Mouse (Mus musculus) left cerebral cortex, postnatal 10 days (tissue): ENCODE measurements around the gene Tspan11. TPM values are rescaled to one million over a fixed set of nuclear protein-coding genes. Genes with fewer than 3 reads are reported as not detected.

Experiments used
- DNase-seq, 2 experiments: peaks; one replicate each; pipeline ENCODE4 v3.0.0; 2021 to 2022; ENCODE audit warnings: low spot score in 2 of 2, mixed read lengths in 1 of 2; ENCODE audit errors: extremely low spot score in 1 of 2
- intact Hi-C: fragments of 180-260 bp; cut with DNase I; formaldehyde crosslinking; loops from one replicate; pipeline ENCODE4 v1.15.1; 2025
- total RNA-seq, 2 experiments: library from RNA; stranded (reverse); gene quantifications; 2 replicates each; pipeline ENCODE4 v1.2.3; 2021

Tspan11 gene
- total RNA-seq, 2 experiments from 2014 or later, result 1.7 to 1.9 TPM

DNA sequence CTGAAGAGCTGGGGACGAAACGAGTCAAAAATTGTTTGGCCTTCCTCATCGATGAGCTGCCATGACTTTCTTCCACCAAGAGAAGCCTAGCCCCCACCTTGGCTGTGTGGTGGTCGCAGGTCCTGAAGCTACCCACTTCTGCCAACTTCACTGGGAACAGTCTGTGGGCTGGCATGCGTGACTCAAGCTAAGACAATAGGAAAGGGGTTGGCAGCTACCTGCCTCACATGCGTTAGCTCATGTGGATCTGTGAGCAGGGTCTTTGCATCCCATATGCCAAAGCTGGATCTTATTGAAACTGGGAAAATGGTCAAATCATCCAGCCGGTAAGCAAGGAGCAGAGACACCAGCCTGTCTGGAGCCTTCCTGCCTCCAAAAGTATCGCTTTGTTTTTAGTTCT is 14.8 kb upstream of the Tspan11 start:
- intact Hi-C loops, result no loop called here
- no peak for DNase-seq

DNA sequence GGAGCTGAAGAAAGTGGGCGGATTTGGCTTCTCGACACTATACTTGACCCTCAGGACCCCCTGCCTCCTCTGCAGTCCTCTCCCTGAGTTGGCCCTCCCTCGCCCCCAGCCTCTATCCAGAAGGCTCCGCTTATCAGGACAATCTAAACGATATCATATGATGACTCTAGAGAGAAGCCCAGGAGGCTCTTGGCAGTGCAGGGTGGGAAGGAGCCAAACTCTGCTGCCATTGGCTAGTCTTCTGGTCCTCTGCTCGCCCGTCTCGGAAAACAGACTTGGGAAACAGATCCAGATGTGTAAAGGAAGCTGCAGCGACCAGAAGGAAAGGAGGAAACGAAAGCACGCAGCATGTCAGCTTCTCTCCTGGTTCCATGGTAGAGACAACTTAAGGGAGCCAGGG is 11.5 kb upstream of the Tspan11 start:
- intact Hi-C loops, result no loop called here
- no peak for DNase-seq

DNA sequence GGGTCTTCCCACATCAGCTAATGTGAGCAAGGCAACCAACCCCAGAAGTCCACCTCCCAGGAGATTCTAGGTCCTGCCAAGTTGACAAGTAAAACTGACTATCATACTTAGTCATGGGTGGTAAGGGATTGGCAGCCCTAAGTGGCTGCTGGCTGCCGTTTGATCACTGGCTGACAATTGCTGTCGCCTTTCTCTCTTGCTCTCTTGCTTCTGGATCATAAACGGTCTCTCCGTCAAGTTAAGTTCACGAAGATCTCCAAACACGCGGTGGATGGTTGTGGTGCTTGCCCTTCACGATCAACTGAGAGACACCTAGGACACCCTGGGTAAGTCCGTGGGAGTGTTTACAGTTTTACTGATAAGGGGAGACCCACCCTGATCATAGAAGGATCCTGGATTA is 11.0 kb upstream of the Tspan11 start:
- no peak for DNase-seq
- intact Hi-C loops, result no loop called here

DNA sequence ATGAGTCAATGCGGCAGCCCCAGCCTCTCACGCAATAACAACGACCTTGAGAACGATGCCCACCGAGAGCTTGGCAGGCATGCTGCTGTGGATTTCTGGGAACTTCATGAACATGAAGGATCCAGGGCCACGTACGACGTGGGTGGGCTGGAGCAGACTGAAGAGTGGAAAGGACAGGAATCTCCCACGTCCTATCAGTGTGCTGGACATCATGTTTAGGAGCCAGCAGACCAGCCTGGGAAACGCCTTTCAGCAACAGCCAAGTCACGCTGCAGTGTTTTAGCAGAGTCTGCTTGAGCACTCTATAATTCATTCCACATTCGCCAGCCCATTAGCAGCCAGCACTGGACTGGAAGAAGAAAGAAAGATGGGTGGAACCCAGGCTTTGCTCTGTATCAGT is 10.4 kb upstream of the Tspan11 start:
- intact Hi-C loops, result no loop called here
- no peak for DNase-seq

DNA sequence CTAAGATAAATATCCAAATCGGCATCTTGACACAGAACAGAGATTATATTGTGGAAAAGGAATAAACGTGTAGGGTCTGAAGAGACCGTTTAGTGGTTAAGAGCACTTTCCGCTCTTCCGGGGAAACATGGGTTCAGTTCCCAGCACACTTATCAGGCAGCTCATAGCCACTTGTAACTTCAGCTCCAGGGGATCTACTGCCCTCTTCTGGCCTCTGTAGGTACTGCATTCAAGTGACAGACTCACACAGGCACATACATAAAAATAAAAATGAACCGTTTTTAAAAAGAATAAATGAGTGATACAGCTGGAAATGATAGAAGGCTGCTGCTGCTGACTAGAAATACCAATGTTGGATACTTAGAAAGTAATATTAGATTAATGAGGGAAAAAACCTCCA is 7.9 kb upstream of the Tspan11 start:
- DNase-seq, result no peak
- intact Hi-C loops, result no loop called here

DNA sequence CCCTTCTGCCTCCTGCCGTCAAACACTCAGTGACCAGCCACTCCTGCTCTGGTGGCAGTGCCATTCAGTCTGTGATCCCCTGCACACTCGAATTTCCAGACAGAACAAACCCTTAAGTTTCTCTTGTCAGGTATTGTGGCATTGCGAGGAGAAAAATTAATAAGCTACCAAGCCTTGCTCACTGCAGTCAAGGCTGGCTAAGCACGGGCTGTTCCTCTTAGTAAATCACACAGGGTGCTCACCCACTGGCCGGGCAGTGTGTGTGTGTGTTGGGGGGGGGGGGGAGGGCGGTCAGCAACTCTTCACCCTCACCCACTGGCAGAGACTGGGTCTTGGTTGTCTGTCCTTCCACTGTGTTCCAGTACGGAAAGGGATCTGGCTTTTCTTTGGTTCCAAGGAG is 473 bp upstream of the Tspan11 start:
- intact Hi-C loops, result no loop called here
- no peak for DNase-seq

DNA sequence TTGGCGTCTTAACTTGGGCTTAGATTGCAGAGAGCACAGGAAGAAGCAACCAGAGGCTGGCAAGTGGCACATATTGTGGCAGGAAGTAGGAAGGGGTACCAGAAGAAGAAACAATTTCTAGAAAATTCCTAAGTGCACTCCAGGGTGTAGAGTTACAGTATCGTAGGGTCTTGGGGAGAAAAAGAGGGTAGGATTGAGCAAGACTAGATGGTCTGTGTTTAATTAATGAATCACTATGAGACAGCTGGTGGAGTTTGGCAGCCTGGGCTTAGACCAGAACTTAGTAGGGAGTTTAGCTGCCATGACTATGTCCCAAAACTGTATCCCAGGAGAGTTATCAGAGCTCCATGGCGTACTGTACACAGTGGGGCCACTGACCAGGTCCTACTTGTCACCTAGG is 1.2 kb downstream of the Tspan11 start:
- DNase-seq, result no peak
- intact Hi-C loops, result no loop called here

DNA sequence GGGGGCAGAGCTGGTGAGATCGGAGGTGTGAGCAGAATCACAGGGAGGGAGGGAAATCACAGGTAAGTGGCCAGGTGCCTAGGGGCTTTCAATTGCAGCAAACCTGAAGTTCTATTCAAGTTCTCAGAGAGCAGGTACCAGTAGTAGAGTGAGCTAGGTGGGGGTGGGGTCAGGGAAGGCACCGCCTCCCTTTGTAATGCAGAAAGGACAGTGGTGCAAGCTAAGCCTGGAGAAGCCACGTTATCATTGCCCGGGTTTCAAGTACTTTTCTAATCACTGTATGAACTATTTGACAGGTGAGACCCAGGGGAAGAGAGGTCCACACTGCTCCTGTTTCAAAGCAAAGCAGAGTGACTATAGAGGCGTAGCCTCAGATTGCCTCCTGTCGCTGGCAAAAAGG is 6.2 kb downstream of the Tspan11 start:
- intact Hi-C loops, result no loop called here
- DNase-seq, result no peak

DNA sequence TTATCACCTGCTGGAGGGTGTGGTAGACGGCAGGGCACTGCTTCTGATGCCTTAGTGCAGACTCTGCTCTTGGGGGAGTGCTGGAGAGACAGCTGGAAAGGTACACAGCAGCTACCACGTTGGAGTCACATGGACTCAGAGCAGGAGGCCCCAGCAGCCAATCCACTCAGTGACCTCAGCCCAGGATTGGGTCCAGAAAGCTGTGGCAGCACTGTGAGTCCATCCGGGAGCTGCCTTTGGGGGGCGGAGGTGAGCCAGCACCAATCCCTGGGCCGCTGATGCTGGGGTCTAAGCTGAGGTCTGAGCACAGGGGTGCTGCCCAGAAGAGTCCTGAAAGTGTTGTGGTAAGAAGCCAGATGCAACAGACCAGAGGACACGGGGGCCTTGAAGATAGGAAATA is 7.6 kb downstream of the Tspan11 start:
- intact Hi-C loops, result no loop called here
- no peak for DNase-seq

DNA sequence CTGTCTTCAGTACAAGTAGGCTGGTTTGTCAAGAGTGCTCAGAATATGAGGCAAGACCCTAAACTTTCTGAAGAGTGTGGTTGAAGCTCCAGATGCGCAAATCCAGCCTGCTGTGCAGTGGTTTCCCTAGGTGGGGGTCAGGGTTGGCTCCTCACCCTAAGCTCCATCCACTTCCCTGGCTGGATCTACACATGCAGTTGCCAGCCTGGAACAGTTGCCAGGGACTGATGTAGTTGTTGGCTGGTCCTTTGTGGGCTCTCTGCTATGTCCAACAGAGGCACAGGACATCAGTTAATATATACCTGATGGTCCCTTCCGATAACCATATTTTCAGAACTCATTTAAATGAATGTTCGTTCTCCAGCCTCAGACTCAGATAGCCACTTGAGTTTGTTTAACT is 9.0 kb downstream of the Tspan11 start:
- intact Hi-C loops, result no loop called here
- no peak for DNase-seq

DNA sequence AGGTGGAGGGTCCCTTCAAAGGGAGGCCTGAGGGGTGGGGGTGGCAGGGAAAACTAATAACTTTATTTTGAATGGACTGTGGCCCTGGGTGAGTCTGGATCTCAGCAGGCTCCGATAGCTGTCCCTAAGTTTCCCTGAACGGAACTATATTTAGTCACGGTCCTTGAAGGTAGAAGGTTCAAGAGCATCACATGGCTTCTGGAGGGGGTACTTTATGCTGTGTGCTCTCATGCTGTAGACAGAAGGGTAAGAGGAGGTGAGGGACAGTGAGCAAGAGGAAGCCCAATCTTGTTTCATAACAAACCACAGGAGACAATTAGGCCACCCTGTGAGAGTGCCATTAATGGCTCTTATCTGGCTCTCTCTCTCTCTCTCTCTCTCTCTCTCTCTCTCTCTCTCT is 10.0 kb downstream of the Tspan11 start:
- DNase-seq, result no peak
- intact Hi-C loops, result no loop called here

DNA sequence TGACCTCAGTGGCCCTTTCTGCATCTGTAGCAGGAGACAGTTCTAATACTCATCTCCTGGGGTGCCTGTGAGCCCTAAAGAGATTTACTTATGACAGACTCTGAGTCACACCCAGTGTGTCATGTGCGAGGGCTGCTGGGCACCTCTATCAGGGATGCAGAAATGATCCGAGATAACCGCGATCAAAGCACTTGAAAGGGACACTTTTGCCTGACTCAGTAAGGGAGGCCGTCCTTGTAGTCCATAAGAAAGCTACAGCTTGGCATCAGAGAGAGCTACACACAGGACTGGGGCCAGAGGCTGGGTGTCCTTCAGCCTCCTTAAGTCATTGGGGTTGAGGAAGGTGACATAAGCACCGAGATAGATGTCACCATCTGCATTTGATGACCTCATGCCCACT is 12.7 kb downstream of the Tspan11 start:
- intact Hi-C loops, result no loop called here
- DNase-seq, result no peak

DNA sequence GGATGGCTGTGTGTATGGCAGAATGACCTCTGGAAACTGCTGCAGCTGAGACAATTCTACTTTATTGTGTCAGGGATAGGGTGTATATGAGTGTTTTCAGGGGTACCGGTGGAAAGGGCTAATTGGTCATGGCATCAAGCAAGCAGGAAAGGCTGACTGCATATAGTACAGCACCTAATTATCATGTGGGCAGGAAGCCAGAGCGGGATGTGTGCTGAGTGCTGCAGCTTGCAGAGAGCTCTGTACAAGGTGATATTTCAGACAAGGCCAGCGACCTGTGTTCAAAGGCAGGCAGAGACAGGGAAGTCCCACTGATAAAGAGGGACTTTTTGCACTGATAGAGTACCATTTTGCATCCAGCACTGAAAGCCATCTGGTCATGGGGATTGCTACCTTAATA is 13.9 kb downstream of the Tspan11 start:
- intact Hi-C loops, result no loop called here
- DNase-seq, result no peak

DNA sequence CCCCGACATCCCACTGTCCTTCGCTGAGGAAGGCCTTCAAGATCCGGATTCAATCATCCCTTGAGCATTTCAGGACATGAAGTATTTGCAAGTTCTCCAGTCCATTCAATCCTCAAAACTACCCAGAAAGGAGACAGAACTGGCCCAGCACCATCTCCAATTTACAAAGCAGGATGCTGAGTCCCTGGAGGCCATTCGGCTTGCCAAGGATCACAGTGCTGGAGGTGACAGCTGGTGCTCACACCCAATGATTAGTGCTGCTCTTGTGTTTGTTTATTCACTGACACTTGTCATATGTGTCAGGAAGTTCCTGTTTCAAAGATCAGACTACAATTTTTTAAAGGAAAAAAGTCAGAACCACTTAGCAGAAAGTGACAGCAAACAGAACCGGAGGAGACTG is 14.3 kb downstream of the Tspan11 start:
- no peak for DNase-seq
- intact Hi-C loops, result no loop called here

DNA sequence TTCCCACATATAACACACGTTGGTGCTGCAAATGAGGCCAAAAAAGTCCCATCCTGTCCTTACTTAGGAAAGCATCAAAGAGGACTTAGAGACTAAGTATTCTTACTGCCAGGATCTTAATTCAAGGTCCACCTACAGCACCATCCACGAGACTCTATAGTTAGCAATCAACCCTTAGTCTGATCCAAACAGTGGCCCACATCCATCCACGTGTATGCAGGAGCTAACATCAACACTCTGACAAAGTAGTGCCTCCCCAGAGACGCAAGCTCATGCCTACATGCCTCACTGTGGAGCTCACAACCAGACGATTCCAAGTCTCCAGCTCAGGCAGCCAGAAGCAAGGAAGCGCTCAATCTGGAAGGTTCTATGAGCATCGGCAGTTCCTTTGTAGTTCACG is 15.2 kb downstream of the Tspan11 start:
- no peak for DNase-seq
- intact Hi-C loops, result no loop called here

DNA sequence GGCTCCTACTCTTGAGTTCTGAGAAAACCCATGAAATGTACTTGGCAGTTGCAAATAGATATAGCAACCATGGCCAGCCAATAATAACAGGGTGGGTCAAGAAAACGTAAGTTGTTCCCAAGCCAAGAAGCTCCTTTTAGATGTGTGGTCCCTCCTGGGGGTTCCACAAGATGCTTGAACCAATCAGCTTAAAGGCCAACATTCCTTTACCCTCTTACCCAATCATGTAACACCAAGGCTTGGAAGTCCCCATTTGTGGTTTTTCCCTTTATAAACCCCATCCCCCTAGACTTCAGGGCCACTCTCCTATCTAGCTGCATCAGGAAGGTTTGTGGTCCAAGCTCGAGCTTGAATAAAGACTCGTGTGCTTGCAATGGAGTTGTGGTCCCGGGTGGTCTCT is 23.2 kb downstream of the Tspan11 start:
- intact Hi-C loops, result no loop called here
- no peak for DNase-seq

DNA sequence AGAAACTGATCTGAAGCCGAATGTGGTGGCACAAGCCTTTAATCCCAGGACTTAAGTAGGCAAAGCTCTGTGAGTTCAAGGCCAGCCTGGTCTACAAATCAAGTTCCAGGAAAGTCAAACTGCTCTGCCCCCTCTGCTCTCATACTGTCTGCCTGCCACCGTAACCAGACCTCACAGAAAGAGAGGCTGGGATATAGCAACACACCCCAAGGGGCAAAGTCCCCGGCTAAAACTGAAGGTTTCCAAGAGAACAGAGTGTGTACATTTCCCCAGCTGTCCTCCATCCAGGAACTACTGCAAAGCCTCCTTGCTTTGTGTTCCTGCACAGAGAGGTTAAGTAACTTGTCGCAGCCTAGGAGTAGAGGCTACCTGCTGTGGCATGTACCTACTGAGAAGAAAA is 24.3 kb downstream of the Tspan11 start:
- intact Hi-C loops, result no loop called here
- DNase-seq, result no peak

DNA sequence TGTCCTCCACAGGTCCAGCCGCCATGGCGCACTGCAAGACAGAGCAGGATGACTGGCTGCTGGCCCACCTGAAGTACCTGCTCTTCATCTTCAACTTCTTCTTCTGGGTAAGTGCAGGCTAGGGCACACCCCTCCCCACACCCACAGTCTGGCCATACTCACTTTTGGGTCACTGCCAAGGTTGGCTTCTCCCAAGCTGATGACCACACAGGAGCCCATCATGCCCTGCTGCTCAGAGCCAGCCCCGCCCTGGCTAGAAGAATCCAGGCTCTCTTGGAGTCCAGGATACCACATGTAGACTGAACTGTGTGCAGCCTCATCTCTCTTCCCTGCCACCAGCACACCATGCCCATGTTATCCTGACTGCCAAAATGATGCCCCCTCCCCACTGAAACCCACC is 25.5 kb downstream of the Tspan11 start:
- intact Hi-C loops, result no loop called here
- no peak for DNase-seq

DNA sequence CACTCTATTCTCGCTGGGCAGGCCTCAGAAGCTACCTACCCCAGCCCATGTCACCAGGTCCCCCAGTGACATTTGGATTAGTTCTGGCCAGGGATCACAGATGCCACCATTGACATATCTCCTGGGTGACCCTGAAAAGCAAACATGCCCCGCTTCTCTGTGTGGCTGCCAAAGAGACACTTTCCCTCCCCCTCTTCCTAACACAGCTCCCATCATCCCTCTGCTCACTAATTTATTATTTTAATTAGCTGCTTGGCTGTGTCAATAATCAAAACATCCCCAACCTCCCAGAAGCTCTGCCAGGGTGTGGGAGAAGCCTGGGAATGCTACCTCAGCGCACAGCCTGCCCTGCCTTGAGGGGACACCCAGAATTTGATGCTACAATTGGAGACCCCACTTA is 29.6 kb downstream of the Tspan11 start:
- no peak for DNase-seq
- intact Hi-C loops, result no loop called here

DNA sequence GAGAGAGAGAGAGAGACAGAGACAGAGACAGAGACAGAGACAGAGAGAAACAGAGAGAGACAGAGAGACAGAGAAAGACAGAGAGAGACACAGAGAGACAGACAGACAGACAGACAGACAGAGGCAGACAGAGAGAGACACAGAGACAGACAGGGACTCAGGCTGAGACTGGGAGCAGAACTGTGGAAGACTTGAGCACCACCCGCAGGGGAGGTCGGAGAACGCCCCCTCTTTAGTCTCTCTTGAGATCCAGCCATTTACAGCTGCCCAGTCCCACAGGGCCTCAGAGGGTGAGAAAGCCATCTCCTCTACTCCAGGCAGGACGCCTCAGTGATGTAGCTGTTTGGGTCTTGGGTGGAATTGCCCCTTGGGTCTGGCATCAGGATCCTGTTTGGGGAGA is 30.3 kb downstream of the Tspan11 start:
- no peak for DNase-seq
- intact Hi-C loops, result no loop called here

DNA sequence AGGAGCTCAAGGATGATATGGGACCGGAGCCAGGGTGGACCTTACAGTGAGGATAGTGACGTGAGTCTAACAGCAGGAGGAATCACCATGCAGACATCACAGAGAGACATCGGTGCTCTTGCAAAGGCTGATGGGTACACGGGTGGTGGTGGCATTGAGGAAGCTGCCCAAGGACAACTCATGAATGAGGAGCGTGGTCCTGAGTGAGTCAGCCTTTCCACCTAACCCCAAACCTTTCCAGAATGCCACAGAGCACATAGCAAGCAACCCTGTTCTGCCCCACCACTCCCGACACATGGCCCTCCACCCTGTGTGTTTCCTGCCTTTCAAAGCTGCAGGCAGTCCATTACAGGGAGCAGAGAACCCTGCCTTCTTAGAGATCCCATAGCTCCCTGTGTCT is 32.1 kb downstream of the Tspan11 start:
- intact Hi-C loops, result no loop called here
- DNase-seq, result no peak

DNA sequence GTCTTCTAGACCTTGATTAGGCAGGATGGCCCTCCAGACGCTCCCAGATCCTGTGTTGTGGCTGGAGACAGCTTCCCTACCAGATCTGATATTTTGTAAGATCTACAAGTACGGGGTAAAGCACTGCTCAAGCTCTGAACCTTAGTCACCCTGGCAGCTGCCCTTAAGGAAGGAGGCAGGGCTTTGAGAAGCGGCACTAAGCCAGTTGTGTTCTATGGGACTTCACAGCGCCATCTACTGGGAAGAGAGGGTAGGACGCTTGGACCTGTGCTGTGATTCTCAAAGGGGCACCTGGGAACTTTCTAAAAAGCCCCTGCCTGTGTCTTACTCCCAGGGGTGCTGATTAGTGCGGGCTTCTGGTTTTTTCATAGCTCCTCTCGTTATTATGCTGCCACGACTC is 33.3 kb downstream of the Tspan11 start:
- peak; percentile 59 to 79 for DNase-seq
- intact Hi-C loops, result loop anchor here (5.0 to 10.0 kb wide), 2 partner anchors 148 to 306 kb away; no protein-coding TSS in a partner anchor
